Mouse (Mus musculus) testis, adult 2 months (tissue): ENCODE data around the gene Klk5.

ENCODE experiments used
- CTCF ChIP-seq: fragments of 200-500 bp; IDR thresholded peaks from 2 replicates; pipeline ENCODE4 v1.5.1; 2012; ENCODE audit warnings: low read depth, mild to moderate bottlenecking, inconsistent platforms, low read length, moderate library complexity; ENCODE audit not compliant: control insufficient read depth, insufficient read depth, insufficient replicate concordance
- POLR2A ChIP-seq: fragments of 200-500 bp; IDR thresholded peaks from 2 replicates; pipeline ENCODE4 v1.6.1; 2012; ENCODE audit warnings: low read depth, mild to moderate bottlenecking, inconsistent platforms, low read length, moderate library complexity; ENCODE audit not compliant: control insufficient read depth

DNA sequence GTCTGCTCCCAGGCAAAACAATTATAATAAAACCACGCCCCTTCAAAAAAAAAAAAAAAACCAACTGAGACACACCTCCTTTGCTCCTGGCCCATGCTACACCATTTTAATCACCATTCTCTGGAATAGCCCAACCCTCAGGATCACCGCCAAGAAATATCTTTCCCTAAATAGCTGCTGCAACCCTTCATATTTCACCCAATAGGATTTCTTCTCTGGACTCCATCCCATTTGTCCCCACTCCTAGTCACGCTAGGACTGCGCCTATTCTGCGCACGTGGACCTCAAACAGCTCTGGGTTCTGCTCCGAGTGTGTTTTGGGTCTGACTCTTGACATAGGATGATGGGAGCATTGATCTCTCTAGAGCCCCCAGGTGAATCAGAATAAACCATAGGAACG, 45.4 kb upstream of the Klk5 start:
- TF ChIP-seq POLR2A: no peak
- no peak for TF ChIP-seq CTCF
